Mouse (Mus musculus) cerebellum, adult 2 months (tissue): ENCODE data around the gene Grhpr.

Experiments used
- CTCF ChIP-seq: fragments of 200-500 bp; IDR thresholded peaks from 2 replicates; pipeline ENCODE4 v1.5.1; 2011; ENCODE audit warnings: low read depth, mild to moderate bottlenecking, control low read depth, low read length, moderate library complexity, borderline replicate concordance; ENCODE audit not compliant: insufficient read depth
- POLR2A ChIP-seq: fragments of 200-500 bp; IDR thresholded peaks from 2 replicates; pipeline ENCODE4 v1.6.1; 2011; ENCODE audit warnings: low read length, control low read depth, borderline replicate concordance; ENCODE audit not compliant: insufficient read depth

DNA sequence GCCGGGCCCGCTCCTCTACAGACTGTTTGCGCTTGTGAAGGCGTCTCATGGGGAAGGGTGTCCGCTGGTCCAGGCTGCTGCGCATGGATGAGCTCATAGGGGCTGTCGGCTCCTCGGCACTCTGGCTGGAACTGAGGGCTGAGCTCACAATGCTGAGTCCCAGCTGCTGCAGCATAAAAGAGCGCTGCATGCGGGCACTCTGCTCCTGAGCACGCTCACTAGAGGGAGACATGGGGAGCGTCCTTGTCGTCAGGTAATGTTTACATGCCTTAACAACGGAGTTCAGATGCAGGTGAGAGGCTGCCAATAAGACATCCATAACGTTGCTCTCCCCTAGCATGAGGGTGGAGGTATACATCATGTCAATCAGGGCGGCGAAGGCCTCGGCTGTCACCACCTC is 13.6 kb downstream of the Grhpr start:
- TF ChIP-seq CTCF = no peak
- no peak for TF ChIP-seq POLR2A
